Mouse (Mus musculus): Measurements from ENCODE around the gene Hsd17b12. TPM values are rescaled to one million over a fixed set of nuclear protein-coding genes. Genes with fewer than 3 reads are reported as not detected.

The Hsd17b12 gene
- 291 TPM for polyA plus RNA-seq (2014; fragmentation: Illumina TruSeq; extraction: RNeasy Lipid Tissue Mini Kit (QIAGEN cat#74804); ENCODE audit: low read depth, low replicate concordance)

DNA sequence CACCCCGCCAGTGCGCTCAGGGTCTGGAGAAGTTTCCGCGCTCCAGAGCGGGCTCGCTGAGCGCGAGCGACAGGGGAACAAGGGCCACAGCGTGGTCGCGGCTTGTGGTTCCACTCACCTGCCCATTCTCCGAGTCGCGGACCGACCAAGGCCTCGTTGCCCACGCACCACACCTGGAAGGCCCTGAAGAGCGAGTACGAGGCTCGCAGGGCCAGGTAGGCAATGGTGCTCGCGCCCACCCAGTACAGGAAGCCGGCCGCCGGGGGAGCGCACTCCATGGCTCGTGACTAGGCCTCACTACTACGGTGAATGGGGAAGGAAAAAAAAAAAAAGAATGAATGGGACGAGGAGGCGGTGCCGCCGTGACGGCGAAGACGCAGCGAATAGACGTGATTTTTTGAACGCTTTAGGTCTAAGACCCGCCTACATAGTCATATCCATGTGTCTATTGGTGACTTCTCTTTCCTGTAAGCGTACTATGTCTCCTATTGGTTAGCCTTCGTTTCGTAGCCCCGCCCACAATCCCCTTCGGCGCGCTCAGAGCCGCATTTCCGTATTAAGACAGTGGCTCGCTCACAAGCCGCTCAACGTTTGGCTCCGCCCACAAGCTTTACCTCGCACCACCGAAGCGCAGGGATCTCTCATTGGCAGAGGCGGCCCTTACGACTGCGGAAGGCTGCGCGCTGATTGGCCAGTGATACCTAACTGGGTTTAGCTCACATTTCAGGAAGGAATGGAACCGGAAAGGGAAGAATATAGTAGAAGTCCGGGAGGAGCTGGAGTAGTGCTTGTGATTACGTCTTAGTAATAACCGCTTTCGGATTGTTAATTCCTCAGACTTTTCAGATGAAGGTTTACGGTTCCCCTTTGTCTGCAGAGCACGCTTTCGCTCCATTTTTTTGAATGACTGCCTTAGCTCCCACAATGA lies at the start of gene Hsd17b12:
Gene Hsd17b12, minus strand, starts transcription at position 373 of the 928 bp plus-strand sequence.

DNA sequence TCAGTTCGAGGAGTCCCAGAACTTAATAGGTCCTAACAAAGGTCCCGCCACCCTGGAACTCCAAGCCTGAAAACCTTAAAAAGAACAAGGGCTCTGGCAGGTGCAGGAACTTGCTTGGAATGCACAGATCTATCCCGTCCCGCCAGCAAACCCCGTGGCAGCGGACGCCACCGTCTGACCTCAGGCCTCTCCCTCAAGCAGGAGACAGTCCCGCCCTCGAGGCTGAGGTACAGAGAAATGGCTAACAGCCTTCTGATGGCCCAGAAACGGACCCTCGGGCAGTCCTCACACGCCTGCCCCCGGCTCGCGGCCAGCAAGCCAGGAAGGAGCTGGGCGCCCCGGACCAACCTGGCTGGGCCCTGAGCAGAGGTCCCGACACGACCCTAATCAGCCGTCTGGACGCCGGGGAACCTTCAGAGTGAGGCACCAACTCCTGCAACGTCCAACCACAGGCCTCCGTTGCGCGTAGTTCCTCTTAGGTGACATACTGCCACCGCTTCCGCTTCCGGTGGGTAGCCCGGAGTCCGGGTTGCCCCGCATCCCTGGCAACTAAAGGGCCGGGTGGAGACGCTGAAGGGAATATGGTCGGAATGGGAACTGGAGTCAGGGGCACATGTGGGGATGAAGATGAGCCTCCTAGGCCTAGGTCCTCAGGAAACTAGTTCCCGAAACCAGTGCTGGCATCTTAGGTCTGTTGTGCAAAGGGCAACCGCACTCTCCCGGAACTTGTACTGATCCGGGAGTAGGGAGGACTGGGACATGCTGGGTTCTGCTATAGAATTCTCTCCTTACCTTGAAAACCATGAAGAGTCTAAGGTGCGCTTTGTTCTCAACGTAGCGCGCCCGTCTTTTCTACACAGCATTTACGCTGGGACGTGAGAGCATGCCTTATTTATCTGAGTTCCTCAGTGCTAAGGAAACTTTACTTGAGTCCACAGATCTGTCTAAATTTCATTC lies 147.2 kb downstream of the Hsd17b12 start, which contains the start of gene Alkbh3:
Gene Alkbh3, minus strand, starts transcription at position 473 of the 957 bp plus-strand sequence.

DNA sequence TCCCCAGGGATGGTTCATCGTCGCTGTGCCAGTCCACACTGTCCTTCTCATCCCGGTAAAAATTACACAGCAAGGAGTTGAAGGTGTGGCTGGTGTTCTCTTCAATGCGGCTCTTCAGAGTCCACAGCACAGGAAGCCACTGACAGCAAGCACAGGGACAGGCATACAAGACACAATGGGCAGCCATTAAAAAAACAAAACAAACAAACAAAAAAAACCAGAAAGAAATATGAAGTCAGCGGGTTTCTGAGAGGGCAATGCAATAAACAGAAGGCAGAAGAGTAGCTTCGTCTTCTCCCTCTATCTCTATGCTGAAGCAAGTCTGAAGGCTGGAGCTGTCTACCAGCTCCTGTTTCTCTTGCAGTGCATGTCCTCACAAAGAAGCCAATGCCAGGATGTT lies 161.5 kb downstream of the Hsd17b12 start, which contains the start of gene Gm27027:
Gene Gm27027, minus strand, starts transcription at position 101 of the 400 bp plus-strand sequence.

Other genes starting within 250 kb of the Hsd17b12 start
- not detected for gene Gm13889, start 200.8 kb downstream of the Hsd17b12 start, polyA plus RNA-seq (2014; fragmentation: Illumina TruSeq; extraction: RNeasy Lipid Tissue Mini Kit (QIAGEN cat#74804); ENCODE audit: low read depth, low replicate concordance)
- gene Gm27027, start 161.6 kb downstream of the Hsd17b12 start, polyA plus RNA-seq (2014; fragmentation: Illumina TruSeq; extraction: RNeasy Lipid Tissue Mini Kit (QIAGEN cat#74804); ENCODE audit: low read depth, low replicate concordance) = not detected
- gene Alkbh3, start 147.2 kb downstream of the Hsd17b12 start, polyA plus RNA-seq (2014; fragmentation: Illumina TruSeq; extraction: RNeasy Lipid Tissue Mini Kit (QIAGEN cat#74804); ENCODE audit: low read depth, low replicate concordance) = 13.3 TPM
- gene Ttc17, start 248.7 kb upstream of the Hsd17b12 start, polyA plus RNA-seq (2014; fragmentation: Illumina TruSeq; extraction: RNeasy Lipid Tissue Mini Kit (QIAGEN cat#74804); ENCODE audit: low read depth, low replicate concordance) = 81.3 TPM